Mouse (Mus musculus) effector memory CD4-positive, alpha-beta T cell, adult 5 months (primary cell): ENCODE data around the gene Saxo2. TPM values are rescaled to one million over a fixed set of nuclear protein-coding genes. Genes with fewer than 3 reads are reported as not detected.

Experiments used
- polyA plus RNA-seq: library from polyadenylated mRNA; unstranded; fragments of 100-300 nt; shearing (Covaris generic); gene quantifications from one replicate; pipeline ENCODE4 v1.2.1, GENCODE M21; 2017

Saxo2 gene
- not detected for polyA plus RNA-seq

DNA sequence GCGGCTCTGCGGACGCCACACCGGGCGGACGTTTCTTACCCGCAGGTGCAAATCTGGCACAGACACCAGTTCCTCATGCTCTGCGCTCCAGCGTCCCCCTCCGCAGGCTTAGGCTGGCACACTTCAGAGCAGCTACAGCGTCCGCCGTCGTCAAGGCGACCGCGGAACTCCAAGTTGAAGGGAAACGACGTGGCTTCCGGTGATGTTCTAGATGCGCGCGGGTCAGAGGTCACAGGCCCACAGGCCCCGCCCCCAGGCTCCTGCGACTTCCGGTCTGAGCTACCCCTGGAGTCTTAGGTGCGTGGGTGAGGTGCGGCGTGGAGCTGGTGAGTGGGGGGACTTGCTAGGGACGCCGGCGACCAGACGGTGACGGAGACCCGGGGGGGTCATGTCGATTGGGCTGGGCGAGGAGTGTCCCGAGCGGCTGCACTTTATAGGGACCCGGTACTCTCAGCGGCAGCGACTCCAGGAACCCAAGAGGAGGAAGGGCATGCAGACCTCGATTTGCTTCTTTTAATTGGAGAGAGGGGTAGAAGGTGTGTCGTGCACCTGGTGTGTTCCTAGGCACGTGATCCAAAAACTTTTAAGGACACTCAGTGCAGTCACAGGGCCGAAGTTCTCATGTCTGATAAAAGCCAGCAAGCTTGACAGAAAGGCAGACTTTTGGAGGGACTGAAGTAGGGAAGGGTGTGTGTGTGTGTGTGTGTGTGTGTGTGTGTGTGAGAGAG is at the start of gene Saxo2, which contains the start of gene Efl1:
Gene Saxo2 (minus strand): TSS at position 176 of the 728 bp plus-strand sequence.
Gene Efl1 (plus strand): TSS at position 262 of the 728 bp plus-strand sequence.

Other genes starting within 250 kb of the Saxo2 start
- gene Efl1, start 86 bp upstream of the Saxo2 start, polyA plus RNA-seq: 30.3 TPM
- gene Mex3b, start 218.8 kb upstream of the Saxo2 start, polyA plus RNA-seq: 2.9 TPM